Comparison of ENCODE assay signal across 15 mouse cellular contexts in the genomic region with DNA sequence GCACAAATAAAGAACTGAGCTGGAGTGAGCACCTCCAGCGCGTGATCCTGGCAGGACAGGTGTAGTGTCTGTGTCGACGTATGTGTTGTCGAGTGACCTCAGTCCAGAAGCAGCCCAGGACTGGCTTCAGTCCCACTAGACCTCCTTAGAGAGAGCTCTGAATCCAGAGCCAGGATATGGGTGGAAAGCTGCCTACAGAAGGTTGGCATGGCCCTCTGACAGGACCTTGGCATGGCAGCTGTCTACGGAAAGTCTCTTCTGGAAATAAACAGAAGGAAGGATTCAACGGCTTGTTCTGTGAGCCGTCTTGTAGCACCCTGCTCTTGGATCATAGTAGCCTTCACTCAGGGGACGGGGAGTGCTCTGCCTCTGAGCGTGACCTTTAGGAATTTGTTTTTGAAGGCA. TPM values are rescaled to one million over a fixed set of nuclear protein-coding genes. Genes with fewer than 3 reads are reported as not detected.
DNase-seq lines count a peak whose midpoint lies in the region; ATAC-seq lines count a peak whose summit lies in the region.
"Had no signal": no experiment of that assay in that cellular context is flagged by ENCODE, and none has a peak within 500 bp of the region (broad histone marks: within the 10 kb centered on the region; RNA-seq: fewer than 3 reads in every experiment).

No protein-coding gene starts in this region.

- 94% methylated on average over 10 of the region's 10 CpGs for WGBS in midbrain, embryonic 13.5 days

- no peak for ATAC-seq in midbrain, embryonic 13.5 days
- ATAC-seq: intestine, embryonic 16.5 days had no signal

- H3K36me3 ChIP-seq in midbrain, embryonic 13.5 days, result peaks cover 68% of the 10 kb centered on the region

- no peak overlapping the region for H3K4me2 ChIP-seq in midbrain, embryonic 13.5 days (replicated peaks)
- H3K4me2 ChIP-seq: liver, embryonic 11.5 days; neural tube, embryonic 12.5 days had no signal

- H3K9ac ChIP-seq in midbrain, embryonic 13.5 days (replicated peaks), result no peak overlapping the region
- H3K9ac ChIP-seq: neural tube, embryonic 12.5 days had no signal

- intact Hi-C loops in heart, postnatal 25 days (cut with DNase I), result no loop called here

- no peak overlapping the region for H3K4me3 ChIP-seq in brown adipose tissue, adult 24 weeks (ENCODE audit: insufficient read depth, low read depth, low read length)
- H3K4me3 ChIP-seq in midbrain, embryonic 13.5 days (replicated peaks), result no peak overlapping the region
- H3K4me3 ChIP-seq: neural tube, embryonic 12.5 days had no signal

- H3K27me3 ChIP-seq in midbrain, embryonic 13.5 days, result no peaks in the 10 kb centered on the region
- H3K27me3 ChIP-seq: neural tube, embryonic 12.5 days had no signal

- H3K4me1 ChIP-seq in brown adipose tissue, adult 24 weeks (ENCODE audit: control insufficient read depth, insufficient read depth, insufficient read length, low read length), result peaks cover 3% of the 10 kb centered on the region; the same call in 1 of the 2 replicates
- H3K4me1 ChIP-seq in midbrain, embryonic 13.5 days (replicated peaks), result no peaks in the 10 kb centered on the region
- H3K4me1 ChIP-seq: neural tube, embryonic 12.5 days had no signal

- H3K9me3 ChIP-seq in midbrain, embryonic 13.5 days, result 0 out of 2 replicates have a peak, but pooled peaks cover 9% of the 10 kb centered on the region

- H3K27ac ChIP-seq in brown adipose tissue, adult 24 weeks (replicated peaks; ENCODE audit: low read depth, low read length), result 0 out of 2 replicates have a peak overlapping the region, but pooled peaks have one; percentile 12
- no peak overlapping the region for H3K27ac ChIP-seq in midbrain, embryonic 13.5 days
- H3K27ac ChIP-seq: neural tube, embryonic 12.5 days had no signal

- peak; percentile 62 to 83 for DNase-seq in heart, adult 18-20 months
- no peak for DNase-seq in heart, postnatal 25 days (ENCODE audit: low spot score)
- peak; percentile 83 for DNase-seq in adrenal gland, adult 2 months
- DNase-seq in gastrocnemius, adult 8-10 months (ENCODE audit: low spot score in 2 of 2), result peak; percentile 54 to 74
- no peak for DNase-seq in MN1 (ENCODE audit: low spot score)
- DNase-seq in testis, postnatal 10 days (ENCODE audit: low spot score), result no peak
- DNase-seq: kidney, postnatal 36 days; right cerebral cortex, adult 18-20 months had no signal

RNA-seq across cellular contexts. Expression of a gene that starts 37.5 kb away (rescaled TPM):
- total RNA-seq in heart, adult 18-20 months (2021), result 1 to 10 TPM; 3.9 to 5.3 TPM
- total RNA-seq in heart, postnatal 25 days (2021), result 1 to 10 TPM; 4.9 to 6.3 TPM
- total RNA-seq in adrenal gland, adult 2 months (2021), result 10 to 100 TPM; 12.8 to 27.5 TPM
- polyA plus RNA-seq in adrenal gland, adult 2 months (2012; rRNA removed), result 5.7 and 6.0 TPM in 2 replicates
- 5.0 and 5.9 TPM in 2 replicates for polyA plus RNA-seq in brown adipose tissue, adult 24 weeks (2012; ENCODE audit: insufficient read depth, insufficient read length, missing spikeins)
- 1 to 10 TPM; 4.6 to 7.6 (median 5.6) TPM for total RNA-seq in gastrocnemius, adult 8-10 months (2022)
- polyA plus RNA-seq in midbrain, embryonic 13.5 days (2015; fragmentation: Nextera tagmentation; extraction: Ambion mirVana), result 31.1 and 31.5 TPM in 2 replicates
- total RNA-seq: megakaryocyte-erythroid progenitor cell, adult 5-6 weeks; MEL had no signal

Comparison
In these comparisons a context has a peak if more than half of its experiments do, and no peak if none do; other contexts are left out.
1. DNase-seq: peak in heart, adult 18-20 months (2 of 2), adrenal gland, adult 2 months (single experiment) and gastrocnemius, adult 8-10 months (2 of 2); none in heart, postnatal 25 days (single experiment), MN1 (single experiment) and testis, postnatal 10 days (single experiment).